Mouse (Mus musculus): Measurements from ENCODE around the gene Olfr504. TPM values are rescaled to one million over a fixed set of nuclear protein-coding genes. Genes with fewer than 3 reads are reported as not detected.
"Not testable (repeated sequence)": the region's sequence is repeated elsewhere in the genome, so short reads cannot be mapped to it uniquely, and the experiment has no call there.

Olfr504 gene
- total RNA-seq (2012; rRNA removed), result not detected in 2 replicates
- total RNA-seq (2014; rRNA removed), result not detected in 2 replicates
- polyA plus RNA-seq (2012; ENCODE audit: insufficient read length, low read depth), result not detected in 2 replicates

DNA sequence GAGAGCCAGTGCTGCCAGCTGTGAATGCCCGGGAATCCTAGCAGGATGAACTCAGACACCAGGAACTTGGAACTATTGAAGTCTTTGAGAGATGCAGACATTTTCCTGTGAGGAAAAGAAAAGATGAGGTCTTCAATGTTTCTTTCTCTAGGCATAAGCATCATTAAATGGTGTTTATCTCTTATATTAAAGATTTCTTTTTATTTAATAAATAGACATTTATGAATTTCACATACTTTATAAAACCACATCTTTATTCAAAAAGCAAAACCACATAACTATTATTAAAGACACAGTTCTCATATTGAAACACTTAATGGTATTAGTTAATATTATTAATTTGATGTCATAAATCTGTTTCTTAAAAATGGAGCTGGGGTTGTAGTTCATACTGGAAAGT, at the start of gene Olfr504:
TSS of gene Olfr504 (minus strand) at position 101 of the 400 bp plus-strand sequence.
- H3K4me1 ChIP-seq (ENCODE audit: control insufficient read depth in 1 of 2, insufficient read depth in 2 of 2), result no peaks in the 10 kb centered on the region
- H3K4me3 ChIP-seq (replicated peaks in 1 of 3; ENCODE audit: low read depth in 2 of 3, low read length in 2 of 3, poor library complexity in 1 of 3), result no peak within 1 kb of the TSS
- no peak within 1 kb of the TSS for H3K4me2 ChIP-seq (ENCODE audit: insufficient read depth, low read depth, poor library complexity, severe bottlenecking)
- H3K79me2 ChIP-seq (replicated peaks; ENCODE audit: control insufficient read depth, extremely low read depth, insufficient read depth, poor library complexity, severe bottlenecking), result no peaks in the 10 kb centered on the region
- H3K27ac ChIP-seq (ENCODE audit: insufficient read depth, low read depth), result no peak within 1 kb of the TSS
- H3K9ac ChIP-seq (ENCODE audit: insufficient read depth, low read depth), result no peak within 1 kb of the TSS
- in situ Hi-C loops (cut with MboI; ENCODE audit: low pct_ligation_motif_present, low pct_unique_long_range_greater_than_20kb, low sequenced_read_pairs) (no loop called here), dilution Hi-C loops (cut with MboI; ENCODE audit: extremely low pct_ligation_motif_present, extremely low pct_unique_long_range_greater_than_20kb, low sequenced_read_pairs) (no loop called here)
- DNase-seq (ENCODE audit: extremely low read depth), result no peak
- H3K36me3 ChIP-seq (replicated peaks in 1 of 2; ENCODE audit: control insufficient read depth in 1 of 2, insufficient read depth in 1 of 2, low read length in 1 of 2), result no peaks in the 10 kb centered on the region
- TF ChIP-seq JUND (conservative IDR thresholded peaks at IDR 0.05; ENCODE audit: low read depth, low read length) (no peak), PAX5 (IDR thresholded peaks at IDR 0.05; ENCODE audit: low read length) (no peak), MYC (IDR thresholded peaks at IDR 0.05; ENCODE audit: low read depth, low read length) (no peak), CHD1 (IDR thresholded peaks at IDR 0.05; ENCODE audit: low read depth, low read length) (no peak), E2F4 (IDR thresholded peaks at IDR 0.05; ENCODE audit: insufficient replicate concordance, low read depth, low read length) (no peak), RCOR1 (conservative IDR thresholded peaks at IDR 0.05; ENCODE audit: low read depth, low read length) (no peak), MAZ (IDR thresholded peaks at IDR 0.05; ENCODE audit: low read depth, low read length) (no peak), POLR2A (IDR thresholded peaks at IDR 0.05; ENCODE audit: low read depth, low read length) (no peak), EP300 (IDR thresholded peaks at IDR 0.05; ENCODE audit: low read length) (no peak), MAFK (IDR thresholded peaks at IDR 0.05; ENCODE audit: insufficient replicate concordance, low read length) (no peak), ZMIZ1 (IDR thresholded peaks at IDR 0.05; ENCODE audit: low read depth, low read length) (no peak)
- H3K9me3 ChIP-seq (replicated peaks; ENCODE audit: low read length), result peaks cover 7% of the 10 kb centered on the region
- H3K27me3 ChIP-seq (replicated peaks), result no peaks in the 10 kb centered on the region

DNA sequence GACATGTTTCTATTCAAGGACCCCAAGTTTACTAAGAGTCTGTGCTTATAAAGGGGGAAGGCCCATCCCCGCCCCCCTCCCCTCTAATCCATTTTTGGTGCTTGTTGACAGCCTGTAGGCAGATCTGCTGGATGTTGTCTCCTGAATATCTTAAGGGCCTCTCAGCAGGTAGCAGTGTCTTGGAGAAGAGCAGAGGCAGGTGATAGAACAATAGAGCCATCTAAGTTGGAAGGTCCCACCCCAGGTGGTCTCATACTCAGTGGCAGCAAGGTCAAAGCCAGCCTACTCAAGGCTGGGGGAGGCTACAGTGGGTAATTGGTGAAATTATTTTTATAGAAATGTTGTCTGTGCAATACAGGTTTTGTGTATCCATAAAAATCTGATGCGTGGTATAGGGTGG, 48.5 kb upstream of the Olfr504 start:
- no peak overlapping the region for H3K4me2 ChIP-seq (ENCODE audit: insufficient read depth, low read depth, poor library complexity, severe bottlenecking)
- H3K79me2 ChIP-seq (replicated peaks; ENCODE audit: control insufficient read depth, extremely low read depth, insufficient read depth, poor library complexity, severe bottlenecking), result no peaks in the 10 kb centered on the region
- DNase-seq (ENCODE audit: extremely low read depth), result no peak
- no peak overlapping the region for H3K9ac ChIP-seq (ENCODE audit: insufficient read depth, low read depth)
- H3K4me3 ChIP-seq (replicated peaks in 1 of 3; ENCODE audit: low read depth in 2 of 3, low read length in 2 of 3, poor library complexity in 1 of 3), result no peak overlapping the region
- no peak for TF ChIP-seq SIN3A (IDR thresholded peaks at IDR 0.05; ENCODE audit: low read length)
- H3K36me3 ChIP-seq (replicated peaks in 1 of 2; ENCODE audit: control insufficient read depth in 1 of 2, insufficient read depth in 1 of 2, low read length in 1 of 2), result no peaks in the 10 kb centered on the region
- no peaks in the 10 kb centered on the region for H3K4me1 ChIP-seq (ENCODE audit: control insufficient read depth in 1 of 2, insufficient read depth in 2 of 2)
- dilution Hi-C loops (cut with MboI; ENCODE audit: extremely low pct_ligation_motif_present, extremely low pct_unique_long_range_greater_than_20kb, low sequenced_read_pairs) (no loop called here), in situ Hi-C loops (cut with MboI; ENCODE audit: low pct_ligation_motif_present, low pct_unique_long_range_greater_than_20kb, low sequenced_read_pairs) (no loop called here)
- H3K27ac ChIP-seq (ENCODE audit: insufficient read depth, low read depth), result no peak overlapping the region
- H3K27me3 ChIP-seq (replicated peaks), result no peaks in the 10 kb centered on the region
- H3K9me3 ChIP-seq (replicated peaks; ENCODE audit: low read length), result no peaks in the 10 kb centered on the region

DNA sequence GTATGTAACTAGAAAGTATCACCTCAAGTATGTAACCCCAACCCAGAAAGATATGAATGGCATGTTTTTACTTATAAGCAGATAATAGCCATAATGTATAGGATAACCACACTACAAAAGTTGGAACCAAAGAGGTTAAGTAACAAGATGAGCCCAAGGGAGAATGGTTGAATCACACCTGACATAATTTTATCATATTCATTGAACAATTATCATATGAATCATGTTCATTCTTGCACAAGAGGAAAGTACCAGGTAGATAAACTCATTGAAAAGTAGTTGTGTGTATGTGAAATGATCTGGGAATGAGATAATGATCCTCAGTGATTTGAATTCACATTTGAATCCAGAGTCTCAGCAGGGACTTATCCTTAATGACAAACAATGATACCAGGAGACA, 44.9 kb upstream of the Olfr504 start, which contains the start of gene Olfr506:
TSS of gene Olfr506 (plus strand) at position 301 of the 400 bp plus-strand sequence.
- Histone ChIP-seq H3K4me1 (ENCODE audit: control insufficient read depth in 1 of 2, insufficient read depth in 2 of 2) (no peaks in the 10 kb centered on the region), H3K27ac (ENCODE audit: insufficient read depth, low read depth) (no peak within 1 kb of the TSS), H3K4me3 (replicated peaks in 1 of 3; ENCODE audit: low read depth in 2 of 3, low read length in 2 of 3, poor library complexity in 1 of 3) (no peak within 1 kb of the TSS), H3K79me2 (replicated peaks; ENCODE audit: control insufficient read depth, extremely low read depth, insufficient read depth, poor library complexity, severe bottlenecking) (no peaks in the 10 kb centered on the region), H3K4me2 (ENCODE audit: insufficient read depth, low read depth, poor library complexity, severe bottlenecking) (no peak within 1 kb of the TSS), H3K36me3 (replicated peaks in 1 of 2; ENCODE audit: control insufficient read depth in 1 of 2, insufficient read depth in 1 of 2, low read length in 1 of 2) (no peaks in the 10 kb centered on the region), H3K27me3 (replicated peaks) (no peaks in the 10 kb centered on the region), H3K9me3 (replicated peaks; ENCODE audit: low read length) (peaks cover 8% of the 10 kb centered on the region), H3K9ac (ENCODE audit: insufficient read depth, low read depth) (no peak within 1 kb of the TSS)
- TF ChIP-seq SMC3 (IDR thresholded peaks at IDR 0.05; ENCODE audit: low read depth, low read length), result no peak
- no peak for TF ChIP-seq JUND (conservative IDR thresholded peaks at IDR 0.05; ENCODE audit: low read depth, low read length)
- TF ChIP-seq POLR2AphosphoS2 (IDR thresholded peaks at IDR 0.05; ENCODE audit: low read depth, low read length), result no peak
- TF ChIP-seq CHD1 (IDR thresholded peaks at IDR 0.05; ENCODE audit: low read depth, low read length), result no peak
- TF ChIP-seq ZMIZ1 (IDR thresholded peaks at IDR 0.05; ENCODE audit: low read depth, low read length), result no peak
- no peak for TF ChIP-seq RCOR1 (conservative IDR thresholded peaks at IDR 0.05; ENCODE audit: low read depth, low read length)
- no peak for TF ChIP-seq USF2 (conservative IDR thresholded peaks at IDR 0.05; ENCODE audit: low read depth, low read length)
- no peak for TF ChIP-seq SIN3A (IDR thresholded peaks at IDR 0.05; ENCODE audit: low read length)
- no peak for DNase-seq (ENCODE audit: extremely low read depth)
- dilution Hi-C loops (cut with MboI; ENCODE audit: extremely low pct_ligation_motif_present, extremely low pct_unique_long_range_greater_than_20kb, low sequenced_read_pairs), result no loop called here
- in situ Hi-C loops (cut with MboI; ENCODE audit: low pct_ligation_motif_present, low pct_unique_long_range_greater_than_20kb, low sequenced_read_pairs), result no loop called here

DNA sequence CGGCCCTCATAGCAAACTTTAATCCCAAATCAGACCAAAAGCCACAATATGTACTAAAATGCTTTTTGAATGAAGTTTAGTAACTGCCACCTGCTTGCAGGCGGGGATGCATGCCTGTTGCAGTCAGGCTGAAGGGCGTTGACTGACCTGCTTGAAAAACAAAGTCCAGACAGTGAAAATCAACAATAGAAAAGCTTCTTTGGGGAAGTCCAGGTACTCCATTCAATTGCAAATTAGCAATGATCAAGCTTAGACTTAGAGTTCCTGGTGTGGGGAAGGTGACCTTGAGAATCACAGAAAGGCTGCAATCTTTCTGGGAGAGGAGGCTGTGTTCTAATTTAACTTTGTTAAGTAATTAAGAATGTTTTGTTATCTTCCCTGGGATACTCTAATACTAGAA, 36.3 kb upstream of the Olfr504 start:
- H3K36me3 ChIP-seq (replicated peaks in 1 of 2; ENCODE audit: control insufficient read depth in 1 of 2, insufficient read depth in 1 of 2, low read length in 1 of 2); H3K9ac ChIP-seq (ENCODE audit: insufficient read depth, low read depth); H3K79me2 ChIP-seq (replicated peaks; ENCODE audit: control insufficient read depth, extremely low read depth, insufficient read depth, poor library complexity, severe bottlenecking); H3K9me3 ChIP-seq (replicated peaks; ENCODE audit: low read length); in situ Hi-C loops (cut with MboI; ENCODE audit: low pct_ligation_motif_present, low pct_unique_long_range_greater_than_20kb, low sequenced_read_pairs); H3K27ac ChIP-seq (ENCODE audit: insufficient read depth, low read depth); H3K4me3 ChIP-seq (replicated peaks in 1 of 3; ENCODE audit: low read depth in 2 of 3, low read length in 2 of 3, poor library complexity in 1 of 3); H3K4me2 ChIP-seq (ENCODE audit: insufficient read depth, low read depth, poor library complexity, severe bottlenecking); H3K4me1 ChIP-seq (ENCODE audit: control insufficient read depth in 1 of 2, insufficient read depth in 2 of 2); H3K27me3 ChIP-seq (replicated peaks); DNase-seq (ENCODE audit: extremely low read depth); dilution Hi-C loops (cut with MboI; ENCODE audit: extremely low pct_ligation_motif_present, extremely low pct_unique_long_range_greater_than_20kb, low sequenced_read_pairs): not testable (repeated sequence)
